Mouse (Mus musculus): ENCODE measurements at regions not wholly inside any gene's neighbourhood (a gene's known extent, or its start where the extent isn't known, plus 50 kb on each side); places are given as distances from the start of the nearest gene placed in this dataset.

- DNase-seq = peak; percentile 27 to 37
Measured at GRCm38 (mm10) chr1:95762244-95762643, 94.9 kb upstream of the St8sia4 start.

- no peak for DNase-seq
Measured at GRCm38 (mm10) chr1:95754071-95754915, 86.9 kb upstream of the St8sia4 start.

GRCm38 (mm10) chr1:95753517-95753916 is 86.1 kb upstream of the St8sia4 start:
- no peak for DNase-seq

- no peak for DNase-seq
Measured at GRCm38 (mm10) chr1:95748940-95749339, 81.6 kb upstream of the St8sia4 start.

GRCm38 (mm10) chr1:95747287-95747686 is 79.9 kb upstream of the St8sia4 start:
- no peak for DNase-seq

- DNase-seq = no peak
Measured at GRCm38 (mm10) chr1:95744446-95744845, 77.1 kb upstream of the St8sia4 start.

GRCm38 (mm10) chr1:95743334-95743733 is 76.0 kb upstream of the St8sia4 start:
- DNase-seq = no peak

GRCm38 (mm10) chr1:95719449-95719848 is 52.1 kb upstream of the St8sia4 start:
- no peak for DNase-seq

- no peak for DNase-seq
Measured at GRCm38 (mm10) chr1:95718794-95719193, 51.4 kb upstream of the St8sia4 start.
